Mouse (Mus musculus): ENCODE data around the gene 2010111I01Rik. TPM values are rescaled to one million over a fixed set of nuclear protein-coding genes. Genes with fewer than 3 reads are reported as not detected.

2010111I01Rik gene
- total and polyA plus RNA-seq, 2 experiments from 2014 or later, result 16.2 to 30.3 TPM

DNA sequence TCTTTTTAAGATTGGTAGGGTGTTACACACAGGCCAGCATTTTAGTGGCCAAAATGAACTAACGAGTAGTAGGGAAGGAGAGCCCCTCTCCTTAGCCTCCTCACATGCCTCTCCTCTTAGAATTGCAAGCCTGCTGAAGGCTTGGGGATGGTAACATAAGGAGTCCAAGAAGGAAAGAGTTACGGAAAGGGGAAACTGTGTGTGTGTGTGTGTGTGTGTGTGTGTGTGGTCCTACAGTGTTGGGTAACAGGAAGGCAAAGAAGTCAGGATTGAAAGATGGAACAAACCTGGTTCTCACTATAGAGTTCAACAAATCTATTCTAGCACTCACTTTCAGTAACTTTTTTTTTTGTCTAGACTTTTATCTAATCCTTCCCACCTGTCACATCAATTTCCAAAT lies 1.3 kb upstream of the 2010111I01Rik start:
- Histone ChIP-seq H3K36me3 (ENCODE audit: insufficient read depth, low read length) (no peaks in the 10 kb centered on the region), H3K4me1 (ENCODE audit: insufficient read depth, low read length) (no peaks in the 10 kb centered on the region), H3K4me2 (ENCODE audit: low read depth, low read length, poor library complexity, severe bottlenecking) (no peak overlapping the region), H3K9me3 (ENCODE audit: low read length) (no peaks in the 10 kb centered on the region), H3K27ac (ENCODE audit: low read depth, low read length) (no peak overlapping the region), H3K27me3 (ENCODE audit: insufficient read depth, low read length) (no peaks in the 10 kb centered on the region), H3K9ac (replicated peaks; ENCODE audit: low read length, poor library complexity, severe bottlenecking) (no peak overlapping the region), H3K4me3 (ENCODE audit: low read depth, low read length) (no peak overlapping the region)
- WGBS, result 85% methylated on average over 2 of the region's 2 CpGs
- DNase-seq (ENCODE audit: low spot score) (no peak), ATAC-seq (ENCODE audit: low FRiP score) (no peak)
- TF ChIP-seq CTCF (IDR thresholded peaks at IDR 0.05), result no peak

DNA sequence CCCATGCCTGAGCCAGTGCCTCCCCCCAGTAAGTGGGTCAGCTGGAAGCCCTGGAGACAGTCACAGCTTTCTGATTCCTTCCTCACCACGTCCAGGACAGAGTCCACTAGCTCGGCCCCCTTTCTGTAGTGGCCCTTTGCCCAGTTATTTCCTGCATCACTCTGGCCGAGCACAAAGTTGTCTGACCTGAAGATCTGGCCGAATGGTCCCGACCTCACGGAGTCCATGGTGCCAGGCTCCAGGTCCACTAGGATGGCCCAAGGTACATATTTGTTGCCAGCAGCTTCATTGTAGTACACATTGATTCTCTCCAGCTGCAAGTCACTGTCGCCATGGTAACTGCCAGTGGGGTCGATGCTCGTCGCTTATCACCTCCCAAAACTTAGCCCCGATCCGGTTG lies 3.5 kb downstream of the 2010111I01Rik start:
- Histone ChIP-seq H3K4me2 (ENCODE audit: low read depth, low read length, poor library complexity, severe bottlenecking) (no peak overlapping the region), H3K9ac (replicated peaks; ENCODE audit: low read length, poor library complexity, severe bottlenecking) (no peak overlapping the region), H3K27ac (ENCODE audit: low read depth, low read length) (no peak overlapping the region), H3K36me3 (ENCODE audit: insufficient read depth, low read length) (no peaks in the 10 kb centered on the region), H3K4me1 (ENCODE audit: insufficient read depth, low read length) (no peaks in the 10 kb centered on the region), H3K9me3 (ENCODE audit: low read length) (no peaks in the 10 kb centered on the region), H3K27me3 (ENCODE audit: insufficient read depth, low read length) (no peaks in the 10 kb centered on the region), H3K4me3 (ENCODE audit: low read depth, low read length) (no peak overlapping the region)
- no peak for DNase-seq (ENCODE audit: low spot score)
- TF ChIP-seq CTCF (IDR thresholded peaks at IDR 0.05), result no peak
- 90% methylated on average over 12 of the region's 12 CpGs for WGBS
- ATAC-seq (ENCODE audit: low FRiP score), result no peak

DNA sequence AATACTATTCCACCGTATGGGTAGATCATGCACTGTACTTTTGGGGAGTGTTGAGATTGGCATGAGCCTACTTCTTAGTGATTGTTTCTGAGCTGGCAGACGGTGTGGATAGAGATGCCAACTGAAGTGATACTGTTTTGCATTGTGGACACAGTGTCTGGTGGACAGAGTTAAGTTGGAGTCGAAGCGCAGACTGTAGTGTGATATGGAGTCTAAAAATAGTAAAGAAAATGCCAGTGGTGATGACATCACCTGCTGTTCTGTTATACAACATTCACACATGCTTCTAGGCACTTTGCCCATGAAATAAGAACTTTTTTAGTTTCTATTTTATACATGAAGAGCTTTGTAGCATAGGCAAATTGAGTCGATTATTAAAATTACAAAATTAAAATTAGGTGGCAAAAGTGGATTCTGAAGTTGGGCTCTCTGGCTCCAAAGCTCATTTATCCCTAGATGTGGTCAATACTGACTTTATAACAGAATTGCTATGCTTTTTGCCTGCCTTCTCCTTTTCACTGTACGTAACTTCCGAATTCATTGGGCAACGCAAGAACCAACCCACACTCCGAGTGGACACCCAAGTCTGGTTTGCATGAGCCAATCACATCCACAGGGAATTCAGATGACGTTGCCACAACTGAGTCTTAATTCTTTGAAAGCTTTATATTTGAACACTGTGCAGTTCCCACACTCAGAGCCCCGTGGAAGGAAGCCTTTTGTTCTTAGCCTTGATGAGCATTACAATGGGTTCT lies 6.0 kb downstream of the 2010111I01Rik start:
- no peak overlapping the region for H3K9ac ChIP-seq (replicated peaks; ENCODE audit: low read length, poor library complexity, severe bottlenecking)
- no peaks in the 10 kb centered on the region for H3K27me3 ChIP-seq (ENCODE audit: insufficient read depth, low read length)
- 85% methylated on average over 11 of the region's 11 CpGs for WGBS
- no peak overlapping the region for H3K4me2 ChIP-seq (ENCODE audit: low read depth, low read length, poor library complexity, severe bottlenecking)
- DNase-seq (ENCODE audit: low spot score) (no peak), ATAC-seq (ENCODE audit: low FRiP score) (no peak)
- no peaks in the 10 kb centered on the region for H3K4me1 ChIP-seq (ENCODE audit: insufficient read depth, low read length)
- TF ChIP-seq CTCF (IDR thresholded peaks at IDR 0.05), result no peak
- H3K9me3 ChIP-seq (ENCODE audit: low read length), result no peaks in the 10 kb centered on the region
- no peak overlapping the region for H3K4me3 ChIP-seq (ENCODE audit: low read depth, low read length)
- no peaks in the 10 kb centered on the region for H3K36me3 ChIP-seq (ENCODE audit: insufficient read depth, low read length)
- H3K27ac ChIP-seq (ENCODE audit: low read depth, low read length), result no peak overlapping the region

DNA sequence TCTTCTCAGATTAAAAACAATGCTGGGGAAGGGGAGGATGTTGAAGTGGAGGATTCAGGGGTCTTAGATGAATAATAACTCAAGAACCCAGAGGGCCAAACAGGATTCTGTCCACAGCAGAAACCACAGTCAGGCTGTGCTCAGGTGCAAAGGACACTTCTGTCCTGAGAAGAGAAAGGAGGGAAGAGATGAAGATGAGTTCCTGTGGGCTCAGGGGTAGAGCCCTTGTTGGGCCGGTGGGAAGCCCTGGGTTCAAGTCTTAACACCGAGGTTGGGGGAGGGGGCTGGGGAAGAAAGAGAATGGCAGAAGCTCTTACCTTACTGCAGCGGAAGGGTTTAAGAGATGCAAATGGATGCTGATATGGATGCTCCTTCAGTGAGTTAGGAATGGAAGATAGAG lies 7.7 kb downstream of the 2010111I01Rik start:
- no peak overlapping the region for H3K9ac ChIP-seq (replicated peaks; ENCODE audit: low read length, poor library complexity, severe bottlenecking)
- TF ChIP-seq CTCF (IDR thresholded peaks at IDR 0.05), result no peak
- no peaks in the 10 kb centered on the region for H3K36me3 ChIP-seq (ENCODE audit: insufficient read depth, low read length)
- no peaks in the 10 kb centered on the region for H3K4me1 ChIP-seq (ENCODE audit: insufficient read depth, low read length)
- no peak overlapping the region for H3K27ac ChIP-seq (ENCODE audit: low read depth, low read length)
- H3K4me3 ChIP-seq (ENCODE audit: low read depth, low read length), result no peak overlapping the region
- no peaks in the 10 kb centered on the region for H3K9me3 ChIP-seq (ENCODE audit: low read length)
- no peak overlapping the region for H3K4me2 ChIP-seq (ENCODE audit: low read depth, low read length, poor library complexity, severe bottlenecking)
- DNase-seq (ENCODE audit: low spot score) (no peak), ATAC-seq (ENCODE audit: low FRiP score) (no peak)
- WGBS, result 86% methylated on average over 3 of the region's 3 CpGs
- H3K27me3 ChIP-seq (ENCODE audit: insufficient read depth, low read length), result no peaks in the 10 kb centered on the region

DNA sequence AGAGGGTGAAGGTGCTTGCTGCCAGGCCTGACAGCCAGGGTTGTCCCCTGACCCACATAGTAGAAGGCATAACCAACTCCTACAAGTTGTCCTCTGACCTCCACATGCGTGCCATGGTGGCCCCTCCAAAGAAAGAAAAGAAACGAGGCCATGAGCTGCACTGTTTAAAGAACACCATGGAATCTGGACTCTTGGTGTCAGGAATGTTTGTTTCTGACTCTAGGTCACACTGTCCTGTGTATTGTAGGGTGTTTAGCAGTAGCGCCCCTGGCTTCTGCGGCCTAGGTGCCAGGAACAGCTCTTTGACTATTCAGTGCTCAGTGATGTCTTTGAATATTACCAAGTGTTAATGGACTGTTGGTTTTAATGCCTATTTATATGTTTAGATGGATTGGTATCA lies 8.4 kb downstream of the 2010111I01Rik start:
- WGBS, result 83% methylated on average over 4 of the region's 4 CpGs
- Histone ChIP-seq H3K27ac (ENCODE audit: low read depth, low read length) (no peak overlapping the region), H3K9ac (replicated peaks; ENCODE audit: low read length, poor library complexity, severe bottlenecking) (no peak overlapping the region), H3K4me2 (ENCODE audit: low read depth, low read length, poor library complexity, severe bottlenecking) (no peak overlapping the region), H3K27me3 (ENCODE audit: insufficient read depth, low read length) (no peaks in the 10 kb centered on the region), H3K4me1 (ENCODE audit: insufficient read depth, low read length) (no peaks in the 10 kb centered on the region), H3K9me3 (ENCODE audit: low read length) (no peaks in the 10 kb centered on the region), H3K4me3 (ENCODE audit: low read depth, low read length) (no peak overlapping the region), H3K36me3 (ENCODE audit: insufficient read depth, low read length) (no peaks in the 10 kb centered on the region)
- no peak for TF ChIP-seq CTCF (IDR thresholded peaks at IDR 0.05)
- ATAC-seq (ENCODE audit: low FRiP score), result no peak
- no peak for DNase-seq (ENCODE audit: low spot score)

DNA sequence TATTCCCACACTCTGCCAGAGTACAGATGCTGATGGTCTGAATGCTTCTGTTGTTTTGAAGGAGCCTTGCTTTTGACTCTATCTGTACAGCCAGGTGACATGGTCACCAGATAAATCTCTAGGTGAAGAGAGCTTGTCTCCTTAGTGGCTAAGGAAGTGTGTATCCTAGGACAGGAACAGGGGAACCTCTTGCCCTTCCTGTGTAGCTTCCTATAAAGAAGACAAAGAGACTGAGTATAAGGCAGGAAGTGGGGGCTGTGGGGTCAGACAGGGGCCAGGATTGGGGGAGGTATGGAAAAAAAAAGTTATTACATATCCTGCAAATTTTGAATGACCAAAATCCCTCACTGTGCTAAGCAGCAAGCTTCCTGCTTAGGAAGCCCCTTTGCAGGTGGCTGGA lies 13.4 kb downstream of the 2010111I01Rik start:
- Histone ChIP-seq H3K27me3 (ENCODE audit: insufficient read depth, low read length) (no peaks in the 10 kb centered on the region), H3K4me2 (ENCODE audit: low read depth, low read length, poor library complexity, severe bottlenecking) (no peak overlapping the region), H3K9me3 (ENCODE audit: low read length) (no peaks in the 10 kb centered on the region), H3K9ac (replicated peaks; ENCODE audit: low read length, poor library complexity, severe bottlenecking) (no peak overlapping the region), H3K36me3 (ENCODE audit: insufficient read depth, low read length) (no peaks in the 10 kb centered on the region), H3K4me3 (ENCODE audit: low read depth, low read length) (no peak overlapping the region), H3K4me1 (ENCODE audit: insufficient read depth, low read length) (no peaks in the 10 kb centered on the region), H3K27ac (ENCODE audit: low read depth, low read length) (no peak overlapping the region)
- no peak for TF ChIP-seq CTCF (IDR thresholded peaks at IDR 0.05)
- DNase-seq (ENCODE audit: low spot score), result no peak
- no peak for ATAC-seq (ENCODE audit: low FRiP score)

All from midbrain, postnatal 0 days (tissue).